Mouse (Mus musculus) Patski (cell line): ENCODE data around the gene Nfix. TPM values are rescaled to one million over a fixed set of nuclear protein-coding genes. Genes with fewer than 3 reads are reported as not detected.

ENCODE experiments used
- ATAC-seq: fragments of 100-300 bp; one replicate; pipeline ENCODE4 v1.8.0; 2021
- CTCF ChIA-PET: fragments of 350-600 bp; sonication (Branson Sonifier 250); formaldehyde crosslinking; loops from one replicate; lab custom pipeline; 2022; ENCODE audit warnings: inconsistent platforms; lab: Charles Lee
- POLR2A ChIA-PET: fragments of 350-600 bp; sonication (Branson Sonifier 250); formaldehyde crosslinking; loops from one replicate; lab custom pipeline; 2022; ENCODE audit warnings: antibody characterized with exemption, inconsistent platforms; lab: Charles Lee
- DNase-seq: peaks from one replicate; pipeline ENCODE4 v3.0.0-alpha.2; 2011; ENCODE audit warnings: low read depth, low spot score
- H3K27me3 ChIP-seq: fragments of 371-371 bp; one replicate; pipeline ENCODE4 v1.5.1; 2021
- CTCF ChIP-seq: fragments of 100-300 bp; IDR thresholded peaks from one replicate; pipeline ENCODE4 v1.5.1; 2021
- in situ Hi-C: fragments of 300-500 bp; cut with MboI; formaldehyde crosslinking; loops from 3 replicates; pipeline ENCODE4 v1.11.1; 2018; ENCODE audit warnings: low pct_unique_long_range_greater_than_20kb, mixed read lengths
- polyA plus RNA-seq: library from polyadenylated mRNA; unstranded; gene quantifications from one replicate; pipeline ENCODE4 v1.2.3, GENCODE M21; 2021

Gene Nfix
- polyA plus RNA-seq, 1 experiment from 2014 or later, result 32.5 TPM

GRCm38 (mm10) chr8:84758308-84758707 lies 41.8 kb downstream of the Nfix start:
- POLR2A ChIA-PET, result interaction anchor here (1.3 kb wide), 1 partner anchor 13 kb away, joined by 4 read pairs; no protein-coding TSS in a partner anchor
- TF ChIP-seq CTCF, result no peak

GRCm38 (mm10) chr8:84757501-84757900 lies 42.6 kb downstream of the Nfix start:
- H3K27me3 ChIP-seq, result no peaks in the 10 kb centered on the region
- DNase-seq, result no peak
- ATAC-seq, result no peak
- POLR2A ChIA-PET, result no interaction called here
- in situ Hi-C loops, result no loop called here
- TF ChIP-seq CTCF, result no peak
- CTCF ChIA-PET, result no interaction called here

More at GRCm38 (mm10) chr8:84758308-84758707, 41.8 kb downstream of the Nfix start:
- DNase-seq, result no peak
- no peak for ATAC-seq
- no peaks in the 10 kb centered on the region for H3K27me3 ChIP-seq
- in situ Hi-C loops, result no loop called here
- CTCF ChIA-PET, result interaction anchor here (1.2 to 2.5 kb wide), 5 partner anchors 12 to 56 kb away, joined by 3 to 8 read pairs (median 4); no protein-coding TSS in a partner anchor

- ChIA-PET CTCF (interaction anchor here (1.1 to 1.5 kb wide), 2 partner anchors 15 to 63 kb away, joined by 5 to 7 read pairs; no protein-coding TSS in a partner anchor), POLR2A (no interaction called here)
- ATAC-seq (no peak), DNase-seq (no peak)
- TF ChIP-seq CTCF, result no peak
- no peaks in the 10 kb centered on the region for H3K27me3 ChIP-seq
- in situ Hi-C loops, result no loop called here
These were observed 47.2 kb downstream of the Nfix start for GRCm38 (mm10) chr8:84752734-84753582.

- no peak for TF ChIP-seq CTCF
- ChIA-PET POLR2A (interaction anchor here (0.9 to 1.2 kb wide), 2 partner anchors 9 to 59 kb away, joined by 3 to 4 read pairs; no protein-coding TSS in a partner anchor), CTCF (no interaction called here)
- DNase-seq (no peak), ATAC-seq (no peak)
- in situ Hi-C loops, result no loop called here
- no peaks in the 10 kb centered on the region for H3K27me3 ChIP-seq
These were observed 50.6 kb downstream of the Nfix start for GRCm38 (mm10) chr8:84749519-84749918.

- ChIA-PET POLR2A (interaction anchor here (0.6 to 1.5 kb wide), 5 partner anchors 11 to 54 kb away, joined by 3 to 4 read pairs (median 4); no protein-coding TSS in a partner anchor), CTCF (interaction anchor here (0.8 to 1.8 kb wide), 6 partner anchors 8 to 65 kb away, joined by 3 to 7 read pairs (median 4); no protein-coding TSS in a partner anchor)
- in situ Hi-C loops, result no loop called here
- TF ChIP-seq CTCF, result no peak
- DNase-seq, result no peak
- ATAC-seq, result peak; percentile 32
- H3K27me3 ChIP-seq, result no peaks in the 10 kb centered on the region
These were observed 54.9 kb downstream of the Nfix start for GRCm38 (mm10) chr8:84745032-84745925.

- in situ Hi-C loops, result no loop called here
These were observed 56.4 kb downstream of the Nfix start for GRCm38 (mm10) chr8:84743517-84744420.

GRCm38 (mm10) chr8:84743054-84743415 lies 57.1 kb downstream of the Nfix start:
- no peaks in the 10 kb centered on the region for H3K27me3 ChIP-seq
- in situ Hi-C loops, result no loop called here
- no peak for TF ChIP-seq CTCF
- no peak for DNase-seq
- ATAC-seq, result no peak
- CTCF ChIA-PET, result interaction anchor here (1.0 to 3.3 kb wide), 5 partner anchors 17 to 69 kb away, joined by 3 to 13 read pairs (median 4); no protein-coding TSS in a partner anchor
- POLR2A ChIA-PET, result interaction anchor here (0.7 kb wide), 2 partner anchors 44 to 541 kb away, joined by 4 to 5 read pairs; no protein-coding TSS in a partner anchor

More at GRCm38 (mm10) chr8:84743517-84744420, 56.4 kb downstream of the Nfix start:
- no peaks in the 10 kb centered on the region for H3K27me3 ChIP-seq
- ATAC-seq, result peak; percentile 38
- peak; percentile 88 for DNase-seq
- ChIA-PET CTCF (interaction anchor here (0.8 to 1.7 kb wide), 5 partner anchors 12 to 70 kb away, joined by 3 to 5 read pairs (median 3); no protein-coding TSS in a partner anchor), POLR2A (interaction anchor here (0.6 to 1.4 kb wide), 6 partner anchors 16 to 542 kb away, joined by 3 to 5 read pairs (median 4); no protein-coding TSS in a partner anchor)
- no peak for TF ChIP-seq CTCF

GRCm38 (mm10) chr8:84742171-84743053 lies 57.7 kb downstream of the Nfix start:
- ATAC-seq (no peak), DNase-seq (no peak)
- POLR2A ChIA-PET, result interaction anchor here (0.7 kb wide), 2 partner anchors 44 to 541 kb away, joined by 4 to 5 read pairs; no protein-coding TSS in a partner anchor
- no peaks in the 10 kb centered on the region for H3K27me3 ChIP-seq
- TF ChIP-seq CTCF, result no peak
- in situ Hi-C loops, result no loop called here
- CTCF ChIA-PET, result interaction anchor here (0.8 to 3.3 kb wide), 7 partner anchors 14 to 73 kb away, joined by 3 to 13 read pairs (median 4); no protein-coding TSS in a partner anchor
